Mouse (Mus musculus): ENCODE data around the gene Zpbp2. TPM values are rescaled to one million over a fixed set of nuclear protein-coding genes. Genes with fewer than 3 reads are reported as not detected.

The Zpbp2 gene
- polyA plus RNA-seq (2017; shearing (Covaris generic)): 1.5 TPM

GRCm38 (mm10) chr11:98550975-98551828 lies at the start of gene Zpbp2:
Zpbp2 (plus strand) TSS chr11:98551097.

GRCm38 (mm10) chr11:98545711-98546231 lies 5.1 kb upstream of the Zpbp2 start, which contains the start of gene Ikzf3:
Ikzf3 (minus strand) TSS chr11:98546031.

GRCm38 (mm10) chr11:98586892-98587563 lies 36.1 kb downstream of the Zpbp2 start, which contains the start of gene Ormdl3:
Ormdl3 (minus strand) TSS chr11:98587368.

GRCm38 (mm10) chr11:98597991-98598390 lies 47.1 kb downstream of the Zpbp2 start, which contains the start of gene Lrrc3c:
Lrrc3c (plus strand) TSS chr11:98598291.

Other genes starting within 250 kb of the Zpbp2 start
- gene Neurod2, start 221.4 kb upstream of the Zpbp2 start, polyA plus RNA-seq (2017; shearing (Covaris generic)): not detected
- gene Ppp1r1b, start 202.7 kb upstream of the Zpbp2 start, polyA plus RNA-seq (2017; shearing (Covaris generic)): not detected
- gene Stard3, start 192.7 kb upstream of the Zpbp2 start, polyA plus RNA-seq (2017; shearing (Covaris generic)): 62.8 TPM
- gene Tcap, start 167.3 kb upstream of the Zpbp2 start, polyA plus RNA-seq (2017; shearing (Covaris generic)): not detected
- not detected for gene Pnmt, start 164.6 kb upstream of the Zpbp2 start, polyA plus RNA-seq (2017; shearing (Covaris generic))
- 7.3 TPM for gene Pgap3, start 150.6 kb upstream of the Zpbp2 start, polyA plus RNA-seq (2017; shearing (Covaris generic))
- 0.29 TPM for gene Erbb2, start 138.6 kb upstream of the Zpbp2 start, polyA plus RNA-seq (2017; shearing (Covaris generic))
- 82.8 TPM for gene Mien1, start 112.1 kb upstream of the Zpbp2 start, polyA plus RNA-seq (2017; shearing (Covaris generic))
- gene Grb7, start 104.7 kb upstream of the Zpbp2 start, polyA plus RNA-seq (2017; shearing (Covaris generic)): 4.1 TPM
- gene Ikzf3, start 5.1 kb upstream of the Zpbp2 start, polyA plus RNA-seq (2017; shearing (Covaris generic)): 48.5 TPM
- 44.0 TPM for gene Ormdl3, start 36.3 kb downstream of the Zpbp2 start, polyA plus RNA-seq (2017; shearing (Covaris generic))
- not detected for gene Lrrc3c, start 47.2 kb downstream of the Zpbp2 start, polyA plus RNA-seq (2017; shearing (Covaris generic))
- 1.8 TPM for gene Gm12355, start 74.6 kb downstream of the Zpbp2 start, polyA plus RNA-seq (2017; shearing (Covaris generic))
- gene Gsdma3, start 75.3 kb downstream of the Zpbp2 start, polyA plus RNA-seq (2017; shearing (Covaris generic)): not detected
- not detected for gene Gsdma2, start 95.7 kb downstream of the Zpbp2 start, polyA plus RNA-seq (2017; shearing (Covaris generic))
- gene Gsdma, start 113.3 kb downstream of the Zpbp2 start, polyA plus RNA-seq (2017; shearing (Covaris generic)): not detected
- gene Psmd3, start 131.5 kb downstream of the Zpbp2 start, polyA plus RNA-seq (2017; shearing (Covaris generic)): 125 TPM
- not detected for gene Csf3, start 150.2 kb downstream of the Zpbp2 start, polyA plus RNA-seq (2017; shearing (Covaris generic))
- gene Med24, start 178.3 kb downstream of the Zpbp2 start, polyA plus RNA-seq (2017; shearing (Covaris generic)): 45.6 TPM
- 8.2 TPM for gene Thra, start 189.5 kb downstream of the Zpbp2 start, polyA plus RNA-seq (2017; shearing (Covaris generic))
- gene Nr1d1, start 224.2 kb downstream of the Zpbp2 start, polyA plus RNA-seq (2017; shearing (Covaris generic)): 3.0 TPM
- gene Msl1, start 244.4 kb downstream of the Zpbp2 start, polyA plus RNA-seq (2017; shearing (Covaris generic)): 26.7 TPM

Measured in naive thymus-derived CD4-positive, alpha-beta T cell, adult 5 months (primary cell).